Mouse (Mus musculus) fat pad, adult 2 months (tissue): ENCODE measurements around the gene Wdhd1.

Experiments used
- DNase-seq: peaks from one replicate; pipeline ENCODE4 v3.0.0-alpha.2; 2011; ENCODE audit warnings: low read depth, low spot score; ENCODE audit errors: extremely low read depth

Wdhd1 gene

GRCm38 (mm10) chr14:47222631-47223450 lies 53.8 kb downstream of the Wdhd1 start:
- DNase-seq: no peak

DNA sequence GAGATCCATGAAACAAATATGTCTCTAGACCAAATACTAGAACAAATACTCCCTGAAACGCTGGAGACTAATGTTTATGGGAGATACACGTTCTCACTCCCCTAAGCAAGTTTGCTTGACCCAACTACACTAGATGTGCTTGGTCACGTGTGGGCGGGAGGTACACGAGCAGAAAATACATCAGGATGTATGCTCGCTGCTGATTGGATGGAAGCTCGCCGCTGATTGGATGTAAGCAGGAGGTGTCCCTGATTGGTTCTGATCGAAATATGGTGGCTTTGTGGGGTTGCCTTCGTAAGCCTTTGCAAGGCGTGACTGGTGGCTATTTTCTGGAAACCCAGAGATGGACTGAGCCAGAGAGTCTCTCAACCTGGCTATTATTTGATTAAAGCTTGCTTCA lies 55.1 kb downstream of the Wdhd1 start:
- no peak for DNase-seq

GRCm38 (mm10) chr14:47220231-47221025 lies 56.2 kb downstream of the Wdhd1 start:
- no peak for DNase-seq

DNA sequence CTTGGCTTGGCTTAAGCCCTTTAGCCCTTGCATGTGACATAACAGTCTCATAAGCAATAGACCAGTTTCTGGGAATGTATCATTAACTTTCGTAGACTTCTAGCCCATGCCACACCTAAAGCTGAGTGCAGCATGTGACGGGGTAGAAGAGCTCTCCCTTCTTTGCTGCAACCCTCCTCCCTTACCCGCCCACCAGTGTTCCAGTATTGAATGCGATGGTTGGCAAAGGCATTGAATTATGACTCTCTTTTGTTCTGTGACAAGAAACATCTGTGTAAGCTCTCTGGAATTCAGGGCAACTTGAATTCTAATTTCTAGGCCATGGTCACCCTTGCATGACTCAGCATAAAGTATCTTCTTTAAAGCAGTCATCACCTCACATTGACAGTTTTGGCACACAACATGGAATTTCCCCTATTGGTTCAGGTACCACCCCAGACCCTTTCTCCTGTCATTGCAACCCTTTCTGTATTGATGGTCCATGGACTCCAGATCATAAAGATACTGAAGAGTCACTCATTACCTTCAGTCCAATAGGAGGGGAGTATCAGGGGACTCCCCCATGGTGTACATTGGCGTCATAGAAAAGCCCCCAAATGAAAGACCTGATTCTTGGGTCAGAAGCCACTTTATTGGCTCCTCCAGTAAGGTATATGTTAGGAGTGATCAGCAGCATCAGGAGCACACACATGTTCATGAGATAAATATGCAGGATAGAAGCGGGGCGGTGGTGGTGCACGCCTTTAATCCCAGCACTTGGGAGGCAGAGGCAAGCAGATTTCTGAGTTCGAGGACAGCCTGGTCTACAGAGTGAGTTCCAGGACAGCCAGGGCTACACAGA lies 57.7 kb downstream of the Wdhd1 start:
- no peak for DNase-seq

- no peak for DNase-seq
Measured at GRCm38 (mm10) chr14:47216541-47216940, 60.1 kb downstream of the Wdhd1 start.

DNA sequence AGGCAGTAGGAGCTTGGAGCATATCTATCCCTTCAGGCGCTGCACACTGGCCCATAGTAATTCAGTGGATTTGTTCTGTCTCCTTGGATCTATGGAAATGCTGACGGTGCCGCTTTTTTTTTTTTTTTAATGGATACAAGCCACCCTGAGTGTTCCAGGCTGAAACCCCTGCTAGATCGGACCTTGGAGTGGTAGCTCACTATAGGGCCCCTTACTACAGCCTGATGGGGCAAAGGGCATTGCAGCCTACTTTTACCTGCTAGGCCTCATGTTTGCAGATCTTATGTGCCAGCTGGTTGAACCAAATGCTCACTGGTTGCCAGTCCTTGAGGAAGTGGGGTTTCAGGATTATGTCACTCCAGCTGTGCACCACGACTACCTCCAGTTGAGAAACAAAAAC lies 62.3 kb downstream of the Wdhd1 start:
- no peak for DNase-seq

GRCm38 (mm10) chr14:47213305-47213704 lies 63.4 kb downstream of the Wdhd1 start:
- DNase-seq: no peak

- no peak for DNase-seq
Measured at GRCm38 (mm10) chr14:47209669-47210164, 66.9 kb downstream of the Wdhd1 start.

DNA sequence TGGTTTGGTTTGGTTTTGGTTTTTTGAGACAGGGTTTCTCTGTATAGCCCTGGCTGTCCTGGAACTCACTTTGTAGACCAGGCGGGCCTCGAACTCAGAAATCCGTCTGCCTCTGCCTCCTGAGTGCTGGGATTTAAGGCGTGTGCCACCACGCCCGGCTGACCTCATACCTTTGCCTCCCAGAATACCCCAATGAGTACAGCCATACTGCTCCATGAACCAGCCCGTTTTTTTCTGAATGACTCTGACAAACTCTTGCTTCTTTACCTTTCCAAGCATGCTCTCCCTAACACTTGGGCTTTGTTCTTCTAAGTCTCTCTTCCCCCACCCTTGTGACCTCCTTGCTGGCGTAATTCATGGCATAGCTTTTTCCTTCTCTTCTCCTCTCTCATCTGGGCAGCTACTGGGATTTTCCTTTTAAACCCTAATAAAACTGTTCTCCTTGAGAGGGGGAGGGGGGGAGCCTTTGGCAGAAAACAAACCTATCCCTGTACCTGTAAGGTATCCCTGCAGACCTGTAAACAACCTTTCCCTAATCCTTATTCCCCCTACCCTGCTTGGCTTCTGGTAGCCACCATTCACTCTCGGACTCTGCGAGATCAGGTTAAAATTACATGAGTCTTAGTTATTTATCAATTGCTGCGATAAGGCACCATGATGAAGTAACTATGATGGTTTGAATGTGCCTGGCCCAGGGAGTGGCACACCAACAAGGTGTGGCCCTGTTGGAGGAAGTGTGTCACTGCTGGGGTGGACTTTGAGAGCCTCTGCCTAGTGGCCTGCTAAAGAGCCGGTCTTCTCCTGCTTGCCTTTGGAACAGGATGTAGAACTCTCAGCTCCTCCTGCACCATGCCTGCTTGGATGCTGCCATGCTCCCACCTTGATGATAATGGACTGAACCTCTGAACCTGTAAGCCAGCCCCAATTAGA lies 67.8 kb downstream of the Wdhd1 start:
- no peak for DNase-seq

GRCm38 (mm10) chr14:47206601-47207000 lies 70.1 kb downstream of the Wdhd1 start:
- DNase-seq: no peak

DNA sequence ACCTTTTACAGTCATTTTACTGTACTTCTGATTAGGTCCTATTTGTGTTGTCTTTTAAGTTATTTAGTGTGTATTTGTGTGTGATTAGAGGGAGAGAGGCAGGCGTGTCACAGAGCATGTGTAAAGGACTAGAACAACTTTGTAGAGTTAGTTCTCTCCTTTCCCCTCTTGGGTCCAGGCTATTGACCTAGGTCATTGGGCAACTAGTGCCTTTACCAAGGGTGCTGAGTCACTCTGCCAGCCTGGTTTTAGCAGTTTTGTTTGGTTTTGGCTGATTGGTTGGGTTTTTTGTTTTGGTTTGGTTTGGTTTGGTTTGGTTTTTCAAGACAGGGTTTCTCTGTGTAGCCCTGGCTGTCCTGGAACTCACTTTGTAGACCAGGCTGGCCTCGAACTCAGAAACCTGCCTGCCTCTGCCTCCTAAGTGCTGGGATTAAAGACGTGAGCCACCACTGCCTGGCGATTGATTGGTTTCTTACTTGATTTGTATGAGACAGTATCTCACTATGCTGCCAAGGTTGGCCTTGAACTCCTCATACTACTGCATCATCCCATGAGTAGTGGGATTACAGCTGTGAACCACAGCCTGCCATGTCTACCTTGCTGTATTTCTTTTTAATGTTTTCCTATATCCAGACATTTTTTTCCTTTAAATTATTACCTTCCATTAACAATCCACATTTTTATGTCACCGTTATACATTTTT lies 71.2 kb downstream of the Wdhd1 start:
- DNase-seq: no peak

- no peak for DNase-seq
Measured at GRCm38 (mm10) chr14:47197340-47197739, 79.3 kb downstream of the Wdhd1 start.

GRCm38 (mm10) chr14:47196711-47197110 lies 79.9 kb downstream of the Wdhd1 start:
- peak; percentile 52 for DNase-seq

- DNase-seq: no peak
Measured at GRCm38 (mm10) chr14:47194096-47194495, 82.6 kb downstream of the Wdhd1 start.

- no peak for DNase-seq
Measured at GRCm38 (mm10) chr14:47193506-47193905, 83.2 kb downstream of the Wdhd1 start.

GRCm38 (mm10) chr14:47191861-47192260 lies 84.8 kb downstream of the Wdhd1 start:
- DNase-seq: no peak
